Mouse (Mus musculus) liver, embryonic 12.5 days (tissue): ENCODE results near the gene Comtd1. TPM values are rescaled to one million over a fixed set of nuclear protein-coding genes. Genes with fewer than 3 reads are reported as not detected.

ENCODE experiments used
- polyA plus RNA-seq: library from polyadenylated mRNA; unstranded; fragments of >200 nt; fragmentation: Nextera tagmentation; extraction: Ambion mirVana; gene quantifications from 2 replicates; pipeline ENCODE4 v1.2.1, GENCODE M21; 2016

Comtd1 gene
- polyA plus RNA-seq, 1 experiment from 2014 or later: 41.3 TPM

Other genes starting within 250 kb of the Comtd1 start
- gene Dupd1, start 134.4 kb downstream of the Comtd1 start, polyA plus RNA-seq: not detected in 2 replicates
- 4.1 and 5.3 TPM in 2 replicates for gene Samd8, start 98.4 kb downstream of the Comtd1 start, polyA plus RNA-seq
- gene Dusp13, start 97.8 kb downstream of the Comtd1 start, polyA plus RNA-seq: not detected in 2 replicates
- gene Vdac2, start 23.7 kb downstream of the Comtd1 start, polyA plus RNA-seq: 194 and 198 TPM in 2 replicates
- gene Zfp503, start 140.6 kb upstream of the Comtd1 start, polyA plus RNA-seq: 2.8 and 4.0 TPM in 2 replicates
- 0.23 and 0.49 TPM in 2 replicates for gene Lrmda, start 170.7 kb upstream of the Comtd1 start, polyA plus RNA-seq